Comparison of ENCODE assay signal across 20 mouse cellular contexts in the genomic region with DNA sequence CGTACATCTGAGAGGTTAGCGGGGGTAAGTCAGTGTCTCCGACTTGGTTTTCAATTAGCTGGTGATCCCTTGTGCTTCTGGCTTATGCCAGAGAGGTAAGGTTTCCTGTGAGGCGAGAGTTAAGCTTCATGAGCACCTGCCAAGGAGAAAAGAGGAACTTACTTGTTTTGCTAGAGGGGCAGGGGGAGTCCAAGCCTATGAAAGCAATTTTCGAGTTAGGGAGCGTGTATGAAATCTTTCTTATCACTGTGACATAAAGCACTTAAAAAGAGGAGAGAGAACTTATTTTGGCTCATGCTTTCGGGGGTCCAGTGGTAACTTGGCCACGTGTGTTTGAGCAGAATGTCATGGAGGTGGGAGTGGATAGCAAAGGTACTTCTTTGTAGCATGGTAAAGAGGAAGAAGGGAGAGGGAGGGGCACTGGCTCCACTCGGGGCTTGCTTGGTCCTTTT.
DNase-seq lines count a peak whose midpoint lies in the region; ATAC-seq lines count a peak whose summit lies in the region.
"Had no signal": no experiment of that assay in that cellular context is flagged by ENCODE, and none has a peak within 500 bp of the region (broad histone marks: within the 10 kb centered on the region; RNA-seq: fewer than 3 reads in every experiment).

No protein-coding gene starts in this region.

- 69% methylated on average over 9 of the region's 9 CpGs for WGBS in hindbrain, embryonic 13.5 days

- DNase-seq in heart, adult 11 months, result peak; percentile 81
- DNase-seq in heart, postnatal 25 days (ENCODE audit: low spot score), result no peak
- DNase-seq in thymus, postnatal 14 days, result peak; percentile 27
- DNase-seq in thymus, postnatal 10 days (ENCODE audit: low spot score in 2 of 2), result no peak
- peak; percentile 36 for DNase-seq in thymus, postnatal 25 days
- DNase-seq in left cerebral cortex, adult 9 months (ENCODE audit: low spot score in 2 of 2), result no peak
- DNase-seq: adrenal gland, postnatal 14 days; cerebellum, adult 9-11 months; gastrocnemius, postnatal 10 days; heart, postnatal 10 days; kidney, adult 8-10 months; layer of hippocampus, postnatal 36 days had no signal

- no peak overlapping the region for H3K4me2 ChIP-seq in hindbrain, embryonic 13.5 days
- H3K4me2 ChIP-seq: liver, embryonic 11.5 days; lung, embryonic 15.5 days; stomach, embryonic 15.5 days had no signal

- no peaks in the 10 kb centered on the region for H3K27me3 ChIP-seq in hindbrain, embryonic 13.5 days
- H3K27me3 ChIP-seq: lung, embryonic 15.5 days; stomach, embryonic 15.5 days had no signal

- H3K36me3 ChIP-seq in hindbrain, embryonic 13.5 days, result no peaks in the 10 kb centered on the region
- H3K36me3 ChIP-seq: G1E; lung, embryonic 15.5 days; stomach, embryonic 15.5 days had no signal

- no peak overlapping the region for H3K27ac ChIP-seq in hindbrain, embryonic 13.5 days
- H3K27ac ChIP-seq: lung, embryonic 15.5 days; stomach, embryonic 15.5 days had no signal

- ATAC-seq in megakaryocyte progenitor cell, adult 5-6 weeks (replicated peaks; ENCODE audit: poor library complexity), result peak; percentile 61
- no peak for ATAC-seq in hindbrain, embryonic 13.5 days (ENCODE audit: low FRiP score)
- ATAC-seq: forebrain, postnatal 0 days had no signal

- no peaks in the 10 kb centered on the region for H3K9me3 ChIP-seq in hindbrain, embryonic 13.5 days
- H3K9me3 ChIP-seq: G1E; lung, embryonic 15.5 days; stomach, embryonic 15.5 days had no signal

- no peak overlapping the region for H3K4me3 ChIP-seq in hindbrain, embryonic 13.5 days
- H3K4me3 ChIP-seq: lung, embryonic 15.5 days; megakaryocyte, embryonic 14.5 days; stomach, embryonic 15.5 days had no signal

- no peaks in the 10 kb centered on the region for H3K4me1 ChIP-seq in hindbrain, embryonic 13.5 days (replicated peaks)
- H3K4me1 ChIP-seq: lung, embryonic 15.5 days; stomach, embryonic 15.5 days had no signal

- intact Hi-C loops in heart, postnatal 25 days (cut with DNase I), result no loop called here

- no peak overlapping the region for H3K9ac ChIP-seq in hindbrain, embryonic 13.5 days
- H3K9ac ChIP-seq: forebrain, postnatal 0 days; lung, embryonic 15.5 days; stomach, embryonic 15.5 days had no signal

Comparison
In these comparisons a context has a peak if more than half of its experiments do, and no peak if none do; other contexts are left out.
1. DNase-seq: peak in heart, adult 11 months (single experiment), thymus, postnatal 14 days (single experiment) and thymus, postnatal 25 days (single experiment); none in heart, postnatal 25 days (single experiment), thymus, postnatal 10 days (0 of 2) and left cerebral cortex, adult 9 months (0 of 2).